Mouse (Mus musculus) intestine, embryonic 15.5 days (tissue): ENCODE results near the gene Idnk. TPM values are rescaled to one million over a fixed set of nuclear protein-coding genes. Genes with fewer than 3 reads are reported as not detected.

Experiments
- ATAC-seq: fragments of 200-750 bp; cut with Nextera tagmentation; 2 replicates; pipeline ENCODE4 v1.8.0; 2017; ENCODE audit warnings: moderate TSS enrichment, moderate library complexity
- H3K27ac ChIP-seq: fragments of 300-500 bp; sonication (generic); 2 replicates; pipeline ENCODE4 v1.5.1; 2015; ENCODE audit warnings: mild to moderate bottlenecking, inconsistent platforms
- H3K27me3 ChIP-seq: fragments of 300-500 bp; sonication (generic); replicated peaks from 2 replicates; pipeline ENCODE4 v1.6.1; 2015; ENCODE audit warnings: inconsistent platforms
- H3K36me3 ChIP-seq: fragments of 300-500 bp; sonication (generic); 2 replicates; pipeline ENCODE4 v1.6.1; 2015; ENCODE audit warnings: inconsistent platforms
- H3K4me1 ChIP-seq: fragments of 300-500 bp; sonication (generic); replicated peaks from 2 replicates; pipeline ENCODE4 v1.6.1; 2015; ENCODE audit warnings: inconsistent platforms
- H3K4me2 ChIP-seq: fragments of 300-500 bp; sonication (generic); replicated peaks from 2 replicates; pipeline ENCODE4 v1.6.1; 2015; ENCODE audit warnings: mild to moderate bottlenecking, inconsistent platforms
- H3K4me3 ChIP-seq: fragments of 300-500 bp; sonication (generic); replicated peaks from 2 replicates; pipeline ENCODE4 v1.5.1; 2015; ENCODE audit warnings: inconsistent platforms
- H3K9ac ChIP-seq: fragments of 300-500 bp; sonication (generic); 2 replicates; pipeline ENCODE4 v1.6.1; 2015; ENCODE audit warnings: inconsistent platforms
- H3K9me3 ChIP-seq: fragments of 300-500 bp; sonication (generic); 2 replicates; pipeline ENCODE4 v1.6.1; 2016; ENCODE audit warnings: inconsistent platforms
- WGBS: fragments of 180-500 bp; shearing (Covaris S2); methylation state at CpG from one replicate; pipeline ENCODE4 v1.1.7; 2015; 5-methylcytosine and 5-hydroxymethylcytosine counted together
- polyA plus RNA-seq: library from polyadenylated mRNA; unstranded; fragments of >200 nt; fragmentation: Nextera tagmentation; extraction: Ambion mirVana; gene quantifications from 2 replicates; pipeline ENCODE4 v1.2.1, GENCODE M21; 2015

Gene Idnk
- polyA plus RNA-seq, 1 experiment from 2014 or later: 43.0 TPM

GRCm38 (mm10) chr13:58202903-58203302, 45.5 kb downstream of the Idnk start:
- Histone ChIP-seq H3K9ac (no peak overlapping the region), H3K27me3 (no peaks in the 10 kb centered on the region), H3K4me2 (no peak overlapping the region), H3K27ac (no peak overlapping the region), H3K4me1 (no peaks in the 10 kb centered on the region; the same call in 1 of the 2 replicates), H3K36me3 (peaks cover 2% of the 10 kb centered on the region; the same call in 1 of the 2 replicates), H3K9me3 (no peaks in the 10 kb centered on the region), H3K4me3 (no peak overlapping the region)
- no peak for ATAC-seq
- WGBS: 93% methylated on average over 1 of the region's 1 CpGs

DNA sequence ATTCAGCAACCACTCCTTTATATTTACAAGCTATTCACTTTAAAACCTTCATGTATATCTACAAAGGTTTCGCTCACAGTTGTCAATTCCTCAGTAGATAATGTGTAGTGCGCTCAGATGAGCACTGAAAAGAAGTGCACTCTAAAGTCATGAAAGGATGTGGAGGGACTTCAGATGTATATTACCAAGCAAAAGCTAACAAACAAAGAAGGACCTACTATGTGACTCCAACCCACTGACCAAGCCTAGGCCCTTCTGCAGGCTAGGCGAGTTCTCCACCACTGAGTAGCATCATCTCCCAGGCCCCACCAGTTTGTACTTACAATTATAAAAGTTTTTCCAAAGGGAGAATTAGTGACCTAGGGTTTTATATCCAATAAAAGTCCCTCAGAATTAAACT, 46.8 kb downstream of the Idnk start:
- no peaks in the 10 kb centered on the region for H3K36me3 ChIP-seq
- no peaks in the 10 kb centered on the region for H3K9me3 ChIP-seq
- WGBS: 93% methylated on average over 3 of the region's 3 CpGs
- no peak overlapping the region for H3K4me3 ChIP-seq
- H3K27ac ChIP-seq: no peak overlapping the region
- ATAC-seq: no peak
- no peak overlapping the region for H3K9ac ChIP-seq
- H3K27me3 ChIP-seq: no peaks in the 10 kb centered on the region
- H3K4me1 ChIP-seq: no peaks in the 10 kb centered on the region; the same call in 1 of the 2 replicates
- H3K4me2 ChIP-seq: no peak overlapping the region

DNA sequence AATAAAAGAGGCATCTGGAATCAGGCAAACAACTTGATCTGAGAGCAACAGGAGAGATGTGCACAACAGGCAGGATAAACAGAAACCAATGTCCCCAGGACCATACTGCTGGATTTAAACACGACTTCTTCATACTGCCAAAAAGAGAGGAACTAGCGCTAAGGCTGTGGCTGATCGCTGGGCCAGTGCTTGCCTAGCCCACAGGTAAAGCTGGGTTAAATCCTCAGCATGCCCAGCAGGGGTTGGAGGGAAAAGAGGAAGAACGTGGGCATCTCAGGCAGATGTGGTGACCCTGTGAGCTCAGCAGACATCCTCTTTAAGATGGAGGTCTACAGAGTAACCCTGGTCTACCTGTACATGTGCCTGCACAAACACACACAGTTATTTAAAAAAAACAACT, 47.5 kb downstream of the Idnk start:
- WGBS: 63% methylated on average over 4 of the region's 4 CpGs
- Histone ChIP-seq H3K9me3 (no peaks in the 10 kb centered on the region), H3K4me3 (no peak overlapping the region), H3K27ac (no peak overlapping the region), H3K4me2 (no peak overlapping the region), H3K27me3 (no peaks in the 10 kb centered on the region), H3K4me1 (no peaks in the 10 kb centered on the region), H3K36me3 (no peaks in the 10 kb centered on the region), H3K9ac (no peak overlapping the region)
- ATAC-seq: no peak

DNA sequence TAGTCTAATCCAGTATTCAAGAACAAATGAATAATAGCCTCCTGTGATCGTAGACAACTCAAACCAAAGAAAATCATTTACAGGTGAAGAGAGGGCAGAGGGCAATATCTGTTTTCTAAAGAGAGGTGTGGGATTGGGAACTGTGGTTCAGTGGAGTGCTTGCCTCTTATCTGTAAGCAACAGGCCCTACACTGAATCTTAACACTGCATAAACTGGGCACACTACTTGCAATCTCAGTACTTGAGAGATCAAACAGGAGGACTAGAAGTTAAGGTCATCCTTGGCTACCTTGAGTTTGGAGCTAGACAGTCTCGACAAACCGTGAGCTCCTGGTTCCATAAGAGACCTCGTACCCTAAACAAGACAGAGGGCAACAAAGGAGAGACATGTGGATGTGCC, 48.6 kb downstream of the Idnk start:
- Histone ChIP-seq H3K36me3 (no peaks in the 10 kb centered on the region), H3K27ac (no peak overlapping the region), H3K4me3 (no peak overlapping the region), H3K9me3 (no peaks in the 10 kb centered on the region), H3K9ac (no peak overlapping the region), H3K4me2 (no peak overlapping the region), H3K4me1 (no peaks in the 10 kb centered on the region), H3K27me3 (no peaks in the 10 kb centered on the region)
- 80% methylated on average over 4 of the region's 4 CpGs for WGBS
- ATAC-seq: no peak

DNA sequence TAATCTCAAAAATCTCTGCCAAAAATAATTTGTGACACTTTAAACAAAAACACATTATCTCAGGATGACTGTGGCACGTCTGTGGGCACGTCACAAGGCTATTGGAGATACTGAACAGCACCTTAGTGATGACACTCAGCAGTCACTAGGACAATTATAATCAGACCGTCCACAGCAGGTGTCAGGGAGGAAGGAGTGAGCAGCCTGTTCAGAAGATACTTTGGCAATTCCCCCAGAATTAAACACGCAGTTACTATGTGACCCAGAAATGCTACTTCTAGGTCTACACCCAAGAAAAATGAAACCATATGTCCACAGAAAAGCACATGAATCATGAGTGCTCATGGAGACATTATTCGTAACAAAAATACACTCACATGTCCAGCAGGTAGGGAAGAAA, 53.0 kb downstream of the Idnk start:
- no peak overlapping the region for H3K9ac ChIP-seq
- H3K9me3 ChIP-seq: no peaks in the 10 kb centered on the region
- H3K4me2 ChIP-seq: no peak overlapping the region
- no peak overlapping the region for H3K27ac ChIP-seq
- H3K36me3 ChIP-seq: no peaks in the 10 kb centered on the region
- ATAC-seq: no peak
- H3K4me3 ChIP-seq: no peak overlapping the region
- WGBS: 71% methylated on average over 5 of the region's 5 CpGs
- peaks cover 17% of the 10 kb centered on the region; the same call in 1 of the 2 replicates for H3K4me1 ChIP-seq
- no peaks in the 10 kb centered on the region for H3K27me3 ChIP-seq

DNA sequence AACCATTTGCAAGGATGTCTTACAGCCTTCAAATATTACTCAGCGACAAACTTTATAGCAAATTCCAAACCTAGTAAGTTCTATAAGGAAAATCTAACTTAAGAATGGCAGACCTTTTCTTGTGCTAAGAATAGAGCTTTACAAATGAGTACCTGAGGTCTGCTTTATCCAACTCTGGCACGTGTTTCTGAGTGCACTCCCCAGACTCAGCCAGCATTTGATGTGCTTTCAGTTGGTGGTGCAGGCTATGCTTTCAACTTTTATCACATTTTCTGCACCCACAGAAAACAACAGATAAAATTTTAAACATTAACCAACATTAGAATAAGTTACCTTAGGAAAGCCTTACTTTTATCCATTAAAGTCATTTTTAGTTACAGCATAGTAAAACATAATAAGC, 55.1 kb downstream of the Idnk start:
- H3K27me3 ChIP-seq: no peaks in the 10 kb centered on the region
- no peak overlapping the region for H3K9ac ChIP-seq
- H3K9me3 ChIP-seq: no peaks in the 10 kb centered on the region
- H3K4me3 ChIP-seq: no peak overlapping the region
- peaks cover 21% of the 10 kb centered on the region for H3K4me1 ChIP-seq
- whole genome bisulfite sequencing: 72% methylated on average over 2 of the region's 2 CpGs
- no peak overlapping the region for H3K27ac ChIP-seq
- no peak for ATAC-seq
- H3K4me2 ChIP-seq: no peak overlapping the region
- no peaks in the 10 kb centered on the region for H3K36me3 ChIP-seq

DNA sequence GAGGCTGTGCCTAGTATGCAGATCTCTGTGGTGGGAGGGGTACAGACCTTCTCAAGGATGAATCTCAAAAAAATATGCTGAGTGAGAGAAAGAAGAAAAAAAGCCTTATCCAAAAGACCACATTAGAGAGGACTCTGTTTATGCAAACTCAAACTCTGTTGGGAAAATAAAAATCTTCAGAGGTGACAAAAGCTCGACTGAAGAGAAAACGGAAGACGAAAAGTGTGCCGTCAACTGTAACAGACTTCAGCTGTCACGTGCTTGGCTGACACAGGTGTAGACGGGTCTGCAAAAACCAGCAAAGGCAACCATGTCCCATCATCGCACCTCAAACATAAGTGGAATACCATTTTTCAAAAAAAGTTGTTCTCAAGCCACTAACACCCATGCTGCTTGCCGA, 56.4 kb downstream of the Idnk start:
- Histone ChIP-seq H3K9ac (peak overlapping the region; percentile 27), H3K27ac (0 out of 2 replicates have a peak overlapping the region, but pooled peaks have one; percentile 13)
- WGBS: 40% methylated on average over 8 of the region's 8 CpGs

More for the DNA sequence above, 56.4 kb downstream of the Idnk start:
- H3K27me3 ChIP-seq: no peaks in the 10 kb centered on the region
- peak overlapping the region; percentile 100 for H3K4me3 ChIP-seq
- H3K9me3 ChIP-seq: no peaks in the 10 kb centered on the region
- H3K4me2 ChIP-seq: peak overlapping the region; percentile 73
- peaks cover 21% of the 10 kb centered on the region for H3K4me1 ChIP-seq
- no peak for ATAC-seq
- H3K36me3 ChIP-seq: no peaks in the 10 kb centered on the region

Other genes starting within 250 kb of the Idnk start
- gene Spock1, start 249.3 kb upstream of the Idnk start, polyA plus RNA-seq: 2.9 and 3.5 TPM in 2 replicates
- gene Klhl3, start 44.1 kb upstream of the Idnk start, polyA plus RNA-seq: 2.6 and 2.8 TPM in 2 replicates
- gene Hnrnpa0, start 29.1 kb upstream of the Idnk start, polyA plus RNA-seq: 28.2 and 36.2 TPM in 2 replicates
- gene Ubqln1, start 58.0 kb downstream of the Idnk start, polyA plus RNA-seq: 102 and 107 TPM in 2 replicates
- gene Gkap1, start 118.0 kb downstream of the Idnk start, polyA plus RNA-seq: 20.0 and 21.5 TPM in 2 replicates
- gene Kif27, start 201.5 kb downstream of the Idnk start, polyA plus RNA-seq: 0.40 and 0.69 TPM in 2 replicates
- 42.1 and 44.1 TPM in 2 replicates for gene 2210016F16Rik, start 227.6 kb downstream of the Idnk start, polyA plus RNA-seq
- 21.5 and 25.7 TPM in 2 replicates for gene Rmi1, start 244.6 kb downstream of the Idnk start, polyA plus RNA-seq
- gene Hnrnpk, start 245.7 kb downstream of the Idnk start, polyA plus RNA-seq: 1,180 and 1,388 TPM in 2 replicates